Mouse (Mus musculus) cerebellum, postnatal 25 days (tissue): ENCODE measurements around the gene Dennd6a.
A peak's percentile ranks its signal among the peaks of the same experiment; 100 is the strongest.
"Not testable (repeated sequence)": the region's sequence is repeated elsewhere in the genome, so short reads cannot be mapped to it uniquely, and the experiment has no call there.

Experiments
- DNase-seq, 2 experiments: peaks; one replicate each; pipeline ENCODE4 v3.0.0; 2021; ENCODE audit warnings: mixed read lengths in 2 of 2

The Dennd6a gene

DNA sequence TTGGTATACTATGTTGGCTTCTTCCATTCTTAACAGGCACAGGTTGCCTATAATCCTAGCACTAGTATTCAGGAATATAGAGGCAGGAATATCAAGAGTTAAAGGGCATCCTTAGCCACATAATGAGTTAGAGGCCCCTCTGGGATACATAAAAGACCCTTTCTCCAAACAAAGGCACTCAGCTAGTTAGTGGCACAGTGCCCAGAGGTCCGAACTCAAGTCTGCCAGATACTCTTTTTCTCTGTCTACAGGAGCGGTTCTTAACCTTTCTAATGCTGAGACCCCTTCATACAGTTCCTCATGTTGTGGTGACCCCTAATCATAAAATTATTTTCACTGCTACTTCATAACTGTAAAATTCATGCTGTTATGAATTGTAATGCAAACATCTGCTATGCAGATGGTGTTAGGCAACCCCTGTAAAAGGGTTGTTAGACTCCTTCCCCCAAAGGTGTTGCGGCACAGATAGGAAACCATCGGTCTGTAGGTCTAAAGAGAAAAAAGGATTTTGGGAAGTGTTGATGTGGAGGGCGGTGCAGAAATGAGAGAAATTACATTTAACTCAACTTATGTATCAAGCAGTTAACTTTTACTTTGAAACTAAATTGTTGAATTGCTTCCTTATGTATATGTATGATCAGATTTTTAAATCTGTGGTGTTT is 72.5 kb downstream of the Dennd6a start:
- DNase-seq = peak in 1 of 2 experiments; percentile 25

GRCm38 (mm10) chr14:26647811-26648210 is 74.2 kb downstream of the Dennd6a start:
- DNase-seq = no peak

GRCm38 (mm10) chr14:26651901-26652300 is 78.2 kb downstream of the Dennd6a start:
- DNase-seq = peak in 1 of 2 experiments; percentile 16

- DNase-seq = no peak
Measured at GRCm38 (mm10) chr14:26658178-26658577, 84.5 kb downstream of the Dennd6a start.

- no peak for DNase-seq
Measured at GRCm38 (mm10) chr14:26660233-26660632, 86.6 kb downstream of the Dennd6a start.

- DNase-seq = no peak
Measured at GRCm38 (mm10) chr14:26662016-26662415, 88.4 kb downstream of the Dennd6a start.

- DNase-seq = no peak
Measured at GRCm38 (mm10) chr14:26662488-26662887, 88.8 kb downstream of the Dennd6a start.

DNA sequence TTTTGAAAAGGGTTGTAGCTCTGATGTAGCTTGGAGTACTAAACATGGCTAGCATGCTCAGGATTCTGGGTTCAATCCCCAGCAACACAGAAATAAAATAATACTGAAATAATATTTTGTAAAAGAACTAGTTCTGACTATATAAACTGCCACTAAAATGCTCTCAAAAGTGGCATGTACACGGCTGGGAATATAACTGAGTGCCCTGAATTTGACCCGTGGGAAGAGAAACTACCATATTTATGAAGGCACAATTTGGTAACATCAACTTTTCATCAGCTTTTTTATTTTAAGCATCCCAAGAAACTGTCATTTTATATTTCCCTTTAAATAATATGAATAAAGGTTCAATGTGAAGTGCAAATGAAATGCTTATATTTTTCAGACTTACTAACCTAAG is 90.2 kb downstream of the Dennd6a start:
- DNase-seq = no peak

DNA sequence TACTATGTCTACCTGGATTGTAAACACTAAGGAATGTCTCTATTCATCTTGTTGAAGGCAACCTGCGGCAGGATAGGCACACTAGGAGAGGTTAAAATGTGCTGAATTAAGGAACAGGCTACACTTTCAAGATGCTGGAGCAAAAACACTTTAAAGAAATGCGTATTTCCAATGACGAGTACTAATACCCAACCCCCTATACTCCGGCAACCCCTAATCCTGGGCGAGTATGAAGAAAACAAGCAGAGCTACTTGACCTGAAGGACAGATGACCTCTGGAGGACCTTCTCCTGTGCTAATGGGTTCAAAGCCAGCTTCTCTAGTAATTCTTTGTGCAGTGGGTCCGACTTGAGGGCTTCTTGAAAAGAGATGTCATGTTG is 94.3 kb downstream of the Dennd6a start:
- no peak for DNase-seq

DNA sequence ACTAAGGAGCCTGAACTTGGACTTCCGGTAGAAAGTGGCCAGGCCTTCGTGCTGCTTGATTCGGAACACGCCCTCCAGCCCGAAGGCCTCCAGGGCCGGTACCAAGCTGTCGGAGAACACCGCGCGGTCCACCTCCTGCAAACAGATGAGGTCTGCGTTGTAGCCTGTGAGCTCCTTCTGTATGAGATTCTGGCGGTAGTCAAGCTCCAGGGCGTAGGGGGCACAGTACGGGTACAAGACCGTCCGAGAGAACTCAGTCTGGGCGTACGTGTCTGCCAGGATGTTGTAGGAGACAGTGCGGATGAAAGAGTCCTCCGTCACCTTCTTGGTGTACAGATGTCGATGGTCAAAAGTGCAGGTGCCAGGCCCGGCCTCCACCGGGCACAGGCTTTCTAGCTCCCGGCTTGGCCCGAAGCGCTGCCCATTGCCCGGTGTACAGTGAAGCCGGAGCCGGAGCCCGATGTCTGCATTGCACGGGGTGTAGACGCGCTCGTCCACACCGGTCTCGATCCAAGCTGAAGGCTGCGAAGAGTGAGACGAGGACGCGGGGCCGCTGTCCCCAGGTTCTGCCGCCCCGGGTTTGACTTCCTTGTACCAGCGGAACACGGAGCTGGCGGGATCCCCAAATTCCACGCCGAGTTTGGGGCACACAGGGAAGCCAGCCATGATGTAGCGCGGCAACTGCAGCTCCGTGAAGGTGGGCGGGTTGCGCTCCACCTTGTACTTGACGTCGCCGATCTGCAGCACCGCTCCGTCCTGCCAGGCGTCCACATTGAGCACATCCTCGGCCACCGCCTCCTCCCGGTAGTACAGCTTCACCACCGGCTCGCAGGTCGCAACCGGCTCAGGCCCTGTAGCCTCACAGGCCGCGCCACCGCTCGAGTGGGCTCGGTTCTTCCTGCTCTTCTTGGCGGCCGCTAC is 95.0 kb downstream of the Dennd6a start:
- DNase-seq = peak in 1 of 2 experiments; percentile 53

DNA sequence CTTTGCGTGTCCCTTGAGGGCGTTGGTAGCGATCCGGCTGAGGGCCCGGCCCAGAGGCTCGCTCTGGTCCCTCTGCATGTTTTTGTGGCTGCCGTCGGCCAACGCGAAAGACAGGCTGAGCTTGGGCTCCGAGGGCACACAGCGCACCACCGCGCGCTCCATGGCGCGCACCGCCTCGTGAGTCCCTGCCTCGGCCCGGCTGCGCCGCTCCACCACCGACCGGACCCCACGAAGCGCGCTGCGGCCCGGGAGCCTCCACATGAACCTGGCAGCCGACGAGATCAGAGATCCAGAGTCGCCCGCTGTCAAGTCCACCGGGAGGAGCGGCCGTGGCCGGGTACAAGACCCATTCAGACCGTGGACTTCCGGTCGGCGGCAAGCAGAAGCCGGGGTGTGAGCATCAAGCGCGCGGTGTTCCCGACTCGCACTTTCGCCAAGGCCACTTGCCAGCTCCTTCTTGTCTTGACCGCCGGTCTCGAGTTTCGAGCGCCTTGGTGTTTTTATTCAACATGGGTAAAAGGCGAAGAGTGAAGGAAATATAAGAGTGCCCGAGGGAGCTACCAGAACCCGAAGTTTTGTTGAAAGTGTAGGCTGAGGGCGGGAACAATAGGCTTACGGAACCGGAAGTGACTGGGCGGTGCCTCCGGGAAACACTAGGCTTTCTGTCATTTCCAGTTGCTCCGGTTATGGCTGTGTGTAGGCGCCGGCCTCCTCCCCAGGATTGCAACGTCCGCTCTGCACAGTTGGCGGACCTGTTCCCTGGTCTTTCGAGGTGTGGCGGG is 95.8 kb downstream of the Dennd6a start, which contains the start of gene Pde12:
Pde12 (minus strand) TSS at position 592 of the 782 bp plus-strand sequence.
- DNase-seq = peak; percentile 90 to 92

DNA sequence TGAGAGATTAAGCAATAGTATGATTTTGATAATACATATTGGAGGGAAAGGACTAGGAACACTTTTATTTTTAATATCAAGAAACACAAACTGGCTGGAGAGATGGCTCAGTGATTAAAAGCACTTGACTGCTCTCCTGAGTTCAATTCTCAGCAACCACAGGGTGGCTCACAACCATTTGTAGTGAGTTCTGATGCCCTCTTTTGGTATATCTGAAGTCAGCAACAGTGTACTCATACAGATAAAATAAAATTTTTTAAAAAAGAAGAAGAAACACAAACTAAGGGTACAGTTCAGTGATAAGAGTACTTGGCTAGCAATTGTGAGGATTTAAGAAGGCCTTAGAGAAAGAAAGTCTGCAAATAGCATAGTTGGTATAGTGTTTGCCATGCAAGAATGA is 97.3 kb downstream of the Dennd6a start:
- no peak for DNase-seq

GRCm38 (mm10) chr14:26671870-26672615 is 98.4 kb downstream of the Dennd6a start:
- not testable (repeated sequence) for DNase-seq

- DNase-seq = not testable (repeated sequence)
Measured at GRCm38 (mm10) chr14:26674476-26675169, 101.0 kb downstream of the Dennd6a start.

DNA sequence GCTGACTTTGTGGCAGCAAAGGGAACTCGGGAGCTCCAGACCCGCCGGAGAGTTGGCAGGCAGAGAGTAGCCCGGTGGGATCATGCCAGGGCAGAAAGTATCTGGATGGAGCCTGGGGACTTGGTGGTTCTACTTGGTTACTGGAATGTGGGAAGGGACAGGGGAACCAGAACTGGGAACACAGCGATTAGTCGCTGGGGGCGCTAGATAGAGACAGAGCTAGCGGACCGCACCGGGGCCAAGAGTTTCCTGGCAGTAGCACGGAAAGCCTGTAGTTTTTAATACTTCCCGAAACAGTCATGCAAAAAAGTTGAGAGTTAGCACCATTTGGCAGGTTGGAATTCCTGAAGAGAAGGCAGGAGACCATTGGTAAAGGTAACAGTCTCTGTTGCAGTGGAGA is 101.7 kb downstream of the Dennd6a start:
- DNase-seq = peak in 1 of 2 experiments; percentile 36

GRCm38 (mm10) chr14:26675791-26676190 is 102.1 kb downstream of the Dennd6a start:
- DNase-seq = no peak
